Mouse (Mus musculus) myocyte (in vitro differentiated cells): ENCODE measurements around the gene Atp6v1g3. TPM values are rescaled to one million over a fixed set of nuclear protein-coding genes. Genes with fewer than 3 reads are reported as not detected.

ENCODE experiments used
- H3K27me3 ChIP-seq: one replicate; pipeline ENCODE4 v1.6.1; 2011; ENCODE audit not compliant: control insufficient read depth, insufficient read depth, insufficient read length
- H3K36me3 ChIP-seq: one replicate; pipeline ENCODE4 v1.6.1; 2011; ENCODE audit not compliant: control insufficient read depth, insufficient read depth
- H3K4me2 ChIP-seq: one replicate; pipeline ENCODE4 v1.6.1; 2011; ENCODE audit warnings: low read depth, control low read depth
- H3K4me3 ChIP-seq: one replicate; pipeline ENCODE4 v1.5.1; 2011; ENCODE audit warnings: mild to moderate bottlenecking, control low read depth, moderate library complexity
- H3K79me2 ChIP-seq: one replicate; pipeline ENCODE4 v1.6.1; 2011; ENCODE audit not compliant: control insufficient read depth, insufficient read depth
- H3ac ChIP-seq: one replicate; pipeline ENCODE4 v1.6.1; 2011; ENCODE audit not compliant: control insufficient read depth, insufficient read length
- CEBPB ChIP-seq: IDR thresholded peaks from 2 replicates; pipeline ENCODE4 v1.6.1; 2011; ENCODE audit warnings: mild to moderate bottlenecking, moderate library complexity; ENCODE audit not compliant: poor library complexity, insufficient read depth, severe bottlenecking
- E2F4 ChIP-seq: IDR thresholded peaks from one replicate; pipeline ENCODE4 v1.6.1; 2011; ENCODE audit warnings: mild to moderate bottlenecking, control low read depth, moderate library complexity; ENCODE audit not compliant: insufficient read depth
- MAX ChIP-seq: IDR thresholded peaks from one replicate; pipeline ENCODE4 v1.6.1; 2011; ENCODE audit warnings: low read depth, mild to moderate bottlenecking, control low read depth
- MYOD1 ChIP-seq, 3 experiments: IDR thresholded peaks; one replicate each; pipeline ENCODE4 v1.6.1; 2011; ENCODE audit warnings: control low read depth in 2 of 3, low read depth in 2 of 3, mild to moderate bottlenecking in 2 of 3, moderate library complexity in 1 of 3; ENCODE audit not compliant: insufficient read length in 2 of 3, control insufficient read depth in 1 of 3
- MYOG ChIP-seq, 3 experiments: IDR thresholded peaks; one replicate each; pipeline ENCODE4 v1.6.1; 2011; ENCODE audit warnings: control low read depth in 2 of 3, low read depth in 2 of 3, mild to moderate bottlenecking in 2 of 3; ENCODE audit not compliant: insufficient read length in 2 of 3, control insufficient read depth in 1 of 3, insufficient read depth in 1 of 3
- POLR2A ChIP-seq: IDR thresholded peaks from one replicate; pipeline ENCODE4 v1.6.1; 2011; ENCODE audit warnings: low read depth, mild to moderate bottlenecking, control low read depth, moderate library complexity; ENCODE audit not compliant: insufficient read length
- POLR2AphosphoS2 ChIP-seq: IDR thresholded peaks from one replicate; pipeline ENCODE4 v1.6.1; 2011; ENCODE audit warnings: low read depth, control low read depth; ENCODE audit not compliant: insufficient read length
- REST ChIP-seq: IDR thresholded peaks from one replicate; pipeline ENCODE4 v1.6.1; 2011; ENCODE audit warnings: mild to moderate bottlenecking, control low read depth, moderate library complexity; ENCODE audit not compliant: insufficient read depth, insufficient read length
- SRF ChIP-seq: IDR thresholded peaks from one replicate; pipeline ENCODE4 v1.6.1; 2011; ENCODE audit warnings: low read depth; ENCODE audit not compliant: control insufficient read depth, insufficient read length
- TCF12 ChIP-seq: IDR thresholded peaks from one replicate; pipeline ENCODE4 v1.6.1; 2011; ENCODE audit warnings: mild to moderate bottlenecking, control low read depth; ENCODE audit not compliant: poor library complexity, insufficient read depth, severe bottlenecking
- TCF3 ChIP-seq: IDR thresholded peaks from one replicate; pipeline ENCODE4 v1.6.1; 2011; ENCODE audit warnings: low read depth, control low read depth; ENCODE audit not compliant: insufficient read length
- USF1 ChIP-seq: IDR thresholded peaks from one replicate; pipeline ENCODE4 v1.6.1; 2011; ENCODE audit warnings: low read depth, mild to moderate bottlenecking, control low read depth, moderate library complexity
- polyA plus RNA-seq: library from polyadenylated mRNA; unstranded; fragments of >200 nt; fragmentation: generic; extraction: Trizol; gene quantifications from one replicate; pipeline ENCODE4 v1.2.1, GENCODE M21; 2012; ENCODE audit warnings: missing spikeins

Gene Atp6v1g3
- polyA plus RNA-seq, 1 experiment: 0.02 TPM

GRCm38 (mm10) chr1:138302756-138303155 is 29.2 kb downstream of the Atp6v1g3 start:
- no peaks in the 10 kb centered on the region for H3K27me3 ChIP-seq
- no peak overlapping the region for H3ac ChIP-seq
- H3K4me3 ChIP-seq: no peak overlapping the region
- no peak overlapping the region for H3K4me2 ChIP-seq
- no peaks in the 10 kb centered on the region for H3K36me3 ChIP-seq
- no peaks in the 10 kb centered on the region for H3K79me2 ChIP-seq
- TF ChIP-seq MYOD1 (IDR thresholded peaks at IDR 0.05; ENCODE audit: control insufficient read depth in 1 of 3, insufficient read length in 2 of 3, low read depth in 2 of 3) (no peak), E2F4 (no peak), TCF12 (no peak), REST (no peak), SRF (no peak), POLR2AphosphoS2 (no peak), POLR2A (no peak)

GRCm38 (mm10) chr1:138303296-138303695 is 29.8 kb downstream of the Atp6v1g3 start:
- no peaks in the 10 kb centered on the region for H3K36me3 ChIP-seq
- no peak overlapping the region for H3K4me3 ChIP-seq
- TF ChIP-seq CEBPB: no peak
- H3ac ChIP-seq: no peak overlapping the region
- no peaks in the 10 kb centered on the region for H3K79me2 ChIP-seq
- H3K4me2 ChIP-seq: no peak overlapping the region
- H3K27me3 ChIP-seq: no peaks in the 10 kb centered on the region

GRCm38 (mm10) chr1:138304141-138304915 is 30.8 kb downstream of the Atp6v1g3 start:
- TF ChIP-seq USF1 (no peak), TCF12 (no peak)
- no peaks in the 10 kb centered on the region for H3K27me3 ChIP-seq
- no peak overlapping the region for H3K4me3 ChIP-seq
- H3ac ChIP-seq: no peak overlapping the region
- no peak overlapping the region for H3K4me2 ChIP-seq
- H3K79me2 ChIP-seq: no peaks in the 10 kb centered on the region
- no peaks in the 10 kb centered on the region for H3K36me3 ChIP-seq

DNA sequence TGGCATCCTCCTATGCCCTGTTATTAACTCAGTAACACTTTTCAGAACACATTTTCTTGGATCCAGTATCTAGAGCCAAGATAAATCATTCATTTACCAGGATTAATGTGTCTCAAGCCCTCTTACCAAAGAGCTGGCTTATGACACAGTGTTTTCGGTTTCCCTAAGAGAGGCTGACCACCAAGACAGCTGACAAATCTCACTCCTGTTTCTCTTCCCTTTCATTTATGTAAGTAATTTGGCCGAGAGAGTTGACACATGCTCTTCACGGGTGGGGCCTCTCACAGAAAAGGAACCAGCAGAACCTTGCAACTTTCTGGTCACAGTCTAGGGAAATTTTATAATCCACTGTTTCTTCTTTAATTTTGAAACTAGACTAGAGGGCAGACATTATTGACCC is 49.1 kb downstream of the Atp6v1g3 start:
- peak overlapping the region; percentile 5 for H3K4me2 ChIP-seq

DNA sequence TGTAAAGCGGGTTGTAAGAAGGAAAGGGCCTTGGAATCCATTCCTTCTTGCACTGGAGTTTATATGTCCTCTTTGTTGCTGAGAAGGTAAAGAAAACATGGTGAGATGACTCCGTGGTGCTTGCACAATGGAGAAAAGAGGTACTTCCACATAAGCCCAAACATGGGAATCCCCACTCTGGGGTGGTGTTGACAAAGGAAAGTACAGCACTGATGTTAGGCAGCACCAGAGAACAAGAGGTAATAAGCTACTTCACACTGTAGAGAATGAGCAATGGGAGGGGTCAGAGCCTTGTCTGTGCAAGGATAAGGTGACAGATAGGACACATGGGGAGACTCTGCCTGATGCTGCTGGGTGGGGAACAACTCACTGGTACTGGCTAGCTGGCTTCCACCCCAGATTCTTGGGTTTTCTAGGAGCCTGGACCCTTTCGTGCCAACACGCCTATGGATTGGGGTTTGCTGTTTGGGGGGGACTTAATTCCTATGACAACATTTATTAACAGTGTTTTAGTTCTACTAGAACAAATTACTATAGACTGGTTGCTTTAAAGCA is 49.6 kb downstream of the Atp6v1g3 start:
- Histone ChIP-seq H3K36me3 (no peaks in the 10 kb centered on the region), H3K4me3 (no peak overlapping the region), H3K79me2 (no peaks in the 10 kb centered on the region), H3K27me3 (no peaks in the 10 kb centered on the region), H3K4me2 (peak overlapping the region; percentile 5), H3ac (no peak overlapping the region)
- TF ChIP-seq POLR2A: no peak
- no peak for TF ChIP-seq TCF3
- TF ChIP-seq USF1: no peak
- TF ChIP-seq POLR2AphosphoS2: no peak
- TF ChIP-seq MYOG (IDR thresholded peaks at IDR 0.05; ENCODE audit: control insufficient read depth in 1 of 3, insufficient read depth in 1 of 3, insufficient read length in 2 of 3, low read depth in 2 of 3): no peak
- no peak for TF ChIP-seq SRF
- TF ChIP-seq CEBPB: no peak
- TF ChIP-seq TCF12: no peak
- no peak for TF ChIP-seq MAX
- no peak for TF ChIP-seq REST
- TF ChIP-seq E2F4: no peak
- no peak for TF ChIP-seq MYOD1 (IDR thresholded peaks at IDR 0.05; ENCODE audit: control insufficient read depth in 1 of 3, insufficient read length in 2 of 3, low read depth in 2 of 3)

More for the DNA sequence above, 49.1 kb downstream of the Atp6v1g3 start:
- H3ac ChIP-seq: no peak overlapping the region
- no peak overlapping the region for H3K4me3 ChIP-seq
- H3K36me3 ChIP-seq: no peaks in the 10 kb centered on the region
- H3K79me2 ChIP-seq: no peaks in the 10 kb centered on the region
- no peak for TF ChIP-seq CEBPB
- peak in 1 of 3 experiments; percentile 42 for TF ChIP-seq MYOG (IDR thresholded peaks at IDR 0.05; ENCODE audit: control insufficient read depth in 1 of 3, insufficient read depth in 1 of 3, insufficient read length in 2 of 3, low read depth in 2 of 3)
- TF ChIP-seq MYOD1 (IDR thresholded peaks at IDR 0.05; ENCODE audit: control insufficient read depth in 1 of 3, insufficient read length in 2 of 3, low read depth in 2 of 3): peak in 1 of 3 experiments; percentile 42
- no peaks in the 10 kb centered on the region for H3K27me3 ChIP-seq
